Mouse (Mus musculus) liver, adult (tissue): ENCODE measurements around the gene Nova1.

Experiments
- GATA4 ChIP-seq: IDR thresholded peaks from 2 replicates; pipeline ENCODE4 v1.6.1; 2014; ENCODE audit warnings: mild to moderate bottlenecking, low read length; ENCODE audit not compliant: insufficient replicate concordance

The Nova1 gene

GRCm38 (mm10) chr12:46818856-46819347 lies at the start of gene Nova1:
TSS of gene Nova1 (minus strand) at chr12:46818929.
- TF ChIP-seq GATA4: no peak

- no peak for TF ChIP-seq GATA4
Observed at GRCm38 (mm10) chr12:46819348-46820022, 756 bp upstream of the Nova1 start.

GRCm38 (mm10) chr12:46818021-46818855 lies 491 bp downstream of the Nova1 start:
- no peak for TF ChIP-seq GATA4

GRCm38 (mm10) chr12:46817211-46817803 lies 1.4 kb downstream of the Nova1 start:
- no peak for TF ChIP-seq GATA4

- no peak for TF ChIP-seq GATA4
Observed at GRCm38 (mm10) chr12:46816291-46816690, 2.4 kb downstream of the Nova1 start.

- TF ChIP-seq GATA4: no peak
Observed at GRCm38 (mm10) chr12:46815697-46816096, 3.0 kb downstream of the Nova1 start.

GRCm38 (mm10) chr12:46814820-46815219 lies 3.9 kb downstream of the Nova1 start:
- TF ChIP-seq GATA4: no peak

- TF ChIP-seq GATA4: no peak
Observed at GRCm38 (mm10) chr12:46801311-46801710, 17.4 kb downstream of the Nova1 start.

- TF ChIP-seq GATA4: no peak
Observed at GRCm38 (mm10) chr12:46782301-46783280, 36.1 kb downstream of the Nova1 start.

- TF ChIP-seq GATA4: no peak
Observed at GRCm38 (mm10) chr12:46781481-46781880, 37.2 kb downstream of the Nova1 start.

GRCm38 (mm10) chr12:46780983-46781382 lies 37.7 kb downstream of the Nova1 start:
- TF ChIP-seq GATA4: no peak

GRCm38 (mm10) chr12:46759450-46759849 lies 59.3 kb downstream of the Nova1 start:
- TF ChIP-seq GATA4: no peak

- no peak for TF ChIP-seq GATA4
Observed at GRCm38 (mm10) chr12:46754325-46754848, 64.3 kb downstream of the Nova1 start.

GRCm38 (mm10) chr12:46753096-46753495 lies 65.6 kb downstream of the Nova1 start:
- no peak for TF ChIP-seq GATA4
